Mouse (Mus musculus): ENCODE measurements around the gene Tapbpl.

Tapbpl gene

GRCm38 (mm10) chr6:125210436-125210835 is 21.2 kb downstream of the Tapbpl start:
- no peak for DNase-seq (ENCODE audit: extremely low read depth, low read depth, low spot score)

- DNase-seq (ENCODE audit: extremely low read depth, low read depth, low spot score), result no peak
Measured at GRCm38 (mm10) chr6:125197166-125197565, 34.5 kb downstream of the Tapbpl start.

DNA sequence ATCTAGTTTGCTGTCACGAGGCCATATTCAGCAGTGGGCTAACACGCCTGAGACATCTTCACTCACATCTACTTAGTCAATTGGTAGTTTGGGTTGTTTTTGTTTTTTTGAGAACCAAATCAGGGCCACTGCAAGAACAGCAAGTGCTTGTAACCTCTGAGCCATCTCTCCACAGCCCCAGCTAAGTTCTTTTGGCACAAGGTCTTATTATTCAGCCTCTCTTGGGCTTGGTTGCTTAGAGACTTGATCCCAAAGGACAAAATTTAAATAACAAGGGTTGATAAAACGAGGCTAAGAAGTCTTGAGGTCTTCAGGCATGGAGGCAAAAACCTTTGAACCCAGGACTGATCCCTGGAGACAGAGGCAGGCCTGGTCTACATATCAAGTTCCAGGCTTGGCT is 35.4 kb downstream of the Tapbpl start:
- DNase-seq (ENCODE audit: extremely low read depth, low read depth, low spot score), result no peak

DNA sequence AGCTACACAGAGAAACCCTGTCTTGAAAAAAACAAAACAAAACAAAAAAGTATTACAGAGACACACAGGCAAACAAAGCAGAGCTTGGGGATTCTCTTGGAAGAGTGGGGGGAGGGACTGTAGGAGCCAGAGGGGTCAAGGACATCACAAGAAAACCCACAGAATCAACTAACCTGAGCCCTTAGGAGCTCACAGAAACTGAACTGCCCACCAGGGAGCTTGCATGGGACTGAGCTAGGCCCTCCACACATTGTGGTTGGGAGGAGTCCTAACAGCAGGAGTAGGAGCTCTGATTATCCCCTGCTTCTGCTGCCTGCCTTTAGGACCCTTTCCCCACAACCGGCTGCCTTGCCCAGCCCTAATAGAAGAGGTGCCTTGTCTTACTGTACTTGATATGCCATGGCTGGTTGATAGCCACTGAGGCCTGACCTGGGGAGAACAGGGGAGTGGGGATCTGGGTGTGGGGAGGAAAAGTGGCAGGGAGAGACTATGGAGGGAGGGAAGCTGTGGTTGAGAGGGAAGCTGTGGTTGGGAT is 36.1 kb downstream of the Tapbpl start:
- no peak for DNase-seq (ENCODE audit: extremely low read depth, low read depth, low spot score)

DNA sequence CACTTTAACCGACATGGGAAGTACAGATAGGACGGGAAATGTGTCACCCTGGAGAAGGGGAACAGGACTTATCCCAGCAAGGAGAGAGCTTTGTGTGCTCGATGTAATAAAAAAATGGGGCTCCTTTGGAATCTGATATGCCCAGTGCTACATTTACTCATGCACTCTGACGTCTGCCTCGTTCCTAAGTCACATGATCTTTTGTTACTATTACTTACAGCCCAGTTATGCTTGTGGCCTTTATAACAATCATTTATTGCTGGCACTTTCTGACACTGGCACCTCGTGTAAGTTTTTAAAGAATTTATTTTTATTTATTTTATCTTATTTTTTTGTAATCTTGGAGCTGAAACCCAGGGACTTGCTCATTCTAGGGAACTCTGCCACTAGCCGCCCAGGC is 38.3 kb downstream of the Tapbpl start:
- DNase-seq (ENCODE audit: extremely low read depth, low read depth, low spot score), result no peak

- DNase-seq (ENCODE audit: extremely low read depth, low read depth, low spot score), result no peak
Measured at GRCm38 (mm10) chr6:125192841-125193240, 38.8 kb downstream of the Tapbpl start.

DNA sequence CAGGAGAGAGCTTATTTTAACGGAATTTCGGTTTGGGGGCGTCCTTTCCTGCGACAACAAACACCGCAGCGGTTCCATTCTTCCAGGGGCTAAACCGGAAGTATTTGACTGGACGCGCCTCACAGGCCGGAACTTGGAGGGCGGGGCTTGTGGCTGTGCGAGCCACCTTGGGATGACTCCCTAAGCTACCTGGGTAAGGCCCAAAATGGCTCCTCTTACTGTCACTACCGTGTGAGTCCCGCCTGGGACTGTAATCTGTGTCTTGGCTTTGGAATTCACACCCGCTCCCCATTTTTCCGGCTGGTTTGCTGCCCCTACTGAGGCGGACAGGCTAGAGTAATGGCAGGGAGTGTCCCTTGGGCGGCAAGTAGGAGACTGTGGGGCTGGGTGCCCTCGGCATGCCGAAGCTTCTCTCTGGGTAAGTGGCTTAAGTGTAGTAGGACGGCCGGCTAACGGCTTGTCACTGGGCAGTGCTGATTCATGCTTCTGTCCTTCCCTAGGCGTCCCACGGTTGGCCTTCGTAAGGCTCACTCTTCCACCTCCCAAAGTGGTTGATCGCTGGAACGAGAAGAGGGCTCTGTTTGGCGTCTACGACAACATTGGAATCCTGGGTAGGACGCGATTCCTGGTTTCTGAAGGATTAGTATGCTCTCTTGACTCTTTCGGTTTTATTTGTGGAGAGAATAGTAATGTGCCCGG is 39.5 kb downstream of the Tapbpl start:
- no peak for DNase-seq (ENCODE audit: extremely low read depth, low read depth, low spot score)

GRCm38 (mm10) chr6:125191332-125192015 is 40.2 kb downstream of the Tapbpl start, which contains the start of the genes Ncapd2 and Mrpl51:
TSS of gene Ncapd2 (minus strand) at chr6:125191701.
TSS of gene Mrpl51 (plus strand) at chr6:125191801.
- peak; percentile 65 for DNase-seq (ENCODE audit: extremely low read depth, low read depth, low spot score)

DNA sequence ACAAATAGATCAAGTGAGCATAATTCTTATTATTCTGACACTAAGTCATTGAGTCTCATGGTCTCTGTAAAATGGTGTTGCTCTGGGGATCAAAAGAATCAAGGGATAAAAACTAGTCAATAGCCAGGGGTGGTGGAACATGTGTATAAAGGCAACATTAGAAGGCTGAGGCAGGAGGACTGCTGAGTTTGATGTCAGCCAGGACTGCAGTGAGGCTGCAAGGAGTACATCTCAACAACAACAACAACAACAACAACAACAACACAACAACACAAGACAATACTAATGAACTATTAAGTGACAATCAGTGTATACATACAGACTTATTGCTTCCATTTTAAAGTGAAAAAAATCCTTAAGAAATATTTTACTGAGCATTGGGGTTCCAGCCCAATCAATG is 40.8 kb downstream of the Tapbpl start:
- DNase-seq (ENCODE audit: extremely low read depth, low read depth, low spot score), result no peak

DNA sequence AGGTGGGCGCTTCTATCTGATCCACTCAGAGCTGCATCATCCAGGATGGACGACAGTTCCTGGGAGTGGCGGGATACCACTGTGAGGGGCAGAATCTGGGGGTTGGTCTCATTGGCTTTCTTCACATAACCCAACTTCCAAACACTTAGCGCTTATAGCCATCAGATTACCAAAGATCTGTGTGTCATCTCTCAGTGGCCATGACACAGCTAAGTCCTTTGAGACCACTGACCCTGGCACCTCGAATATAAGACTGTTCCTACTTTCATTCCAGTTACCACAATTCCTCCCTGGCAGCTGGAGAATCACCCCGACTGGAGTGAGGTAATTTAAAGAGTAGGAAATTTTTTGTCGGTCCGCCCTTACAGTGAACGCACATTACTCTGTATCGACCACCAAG is 45.5 kb downstream of the Tapbpl start:
- no peak for DNase-seq (ENCODE audit: extremely low read depth, low read depth, low spot score)

DNA sequence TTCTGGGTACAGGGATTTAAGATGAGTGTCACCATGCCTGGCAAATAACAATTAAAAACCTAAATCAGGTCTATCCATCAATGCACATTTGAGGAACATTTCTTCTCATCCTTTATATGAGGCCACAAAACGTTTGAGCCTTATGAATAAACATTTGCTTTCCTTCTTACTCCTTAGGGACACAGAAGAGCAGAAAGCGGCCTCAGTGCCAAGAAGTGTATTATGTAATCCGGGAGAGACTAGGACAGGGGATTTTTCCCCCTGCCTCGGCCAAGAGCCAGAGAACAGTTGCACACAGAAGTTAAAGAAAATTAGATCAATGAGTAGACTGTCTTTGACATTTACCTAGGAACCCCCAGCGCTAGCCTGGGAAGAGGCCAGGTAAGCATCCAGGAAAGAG is 49.5 kb downstream of the Tapbpl start:
- DNase-seq (ENCODE audit: extremely low read depth, low read depth, low spot score), result no peak

DNA sequence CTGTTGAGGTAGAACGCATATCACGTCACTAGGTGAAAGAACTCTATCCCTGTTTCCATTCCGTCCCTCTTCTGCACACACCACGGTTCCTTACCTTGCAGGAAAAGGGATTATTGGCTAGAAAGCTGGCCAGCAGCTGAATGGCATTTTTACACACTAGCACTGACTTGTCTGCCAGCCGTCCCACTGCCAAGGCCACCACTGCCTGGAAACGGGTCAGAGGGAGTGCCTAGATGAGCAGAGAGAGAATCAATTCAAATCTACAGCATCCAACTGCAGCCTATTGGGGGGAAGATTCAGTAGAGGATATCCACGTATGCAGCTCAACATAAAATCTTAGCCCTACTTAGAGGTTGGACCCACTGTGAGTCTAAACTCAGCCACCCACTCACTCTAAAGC is 52.1 kb downstream of the Tapbpl start:
- no peak for DNase-seq (ENCODE audit: extremely low read depth, low read depth, low spot score)

DNA sequence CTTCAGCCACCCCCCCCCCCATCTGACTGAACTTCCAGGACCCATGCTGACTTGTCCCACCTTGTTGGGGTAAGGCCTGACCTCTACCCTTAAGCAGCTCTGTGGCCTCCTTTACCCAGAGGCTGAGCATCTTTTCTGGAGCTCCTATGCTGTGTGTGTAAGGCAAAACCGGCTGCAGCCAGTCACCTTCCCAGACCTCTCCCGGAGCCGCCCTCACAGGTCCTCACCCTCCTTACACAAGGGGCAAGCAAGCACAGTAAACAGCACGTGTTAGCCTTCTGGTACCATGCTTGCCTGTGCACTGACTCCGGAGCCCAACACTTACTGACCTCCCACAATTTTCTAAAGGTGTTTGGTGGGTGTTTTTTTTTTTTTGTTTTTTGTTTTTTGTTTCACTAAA is 56.2 kb downstream of the Tapbpl start:
- no peak for DNase-seq (ENCODE audit: extremely low read depth, low read depth, low spot score)

All from fat pad, adult 2 months (tissue).